Mouse (Mus musculus) spleen, adult 2 months (tissue): Measurements from ENCODE around the gene 9330182O14Rik.

ENCODE experiments used
- CTCF ChIP-seq: fragments of 200-500 bp; IDR thresholded peaks from 2 replicates; pipeline ENCODE4 v1.5.1; 2011; ENCODE audit warnings: mild to moderate bottlenecking, inconsistent platforms; ENCODE audit not compliant: insufficient read depth, insufficient read length, insufficient replicate concordance; ENCODE audit errors: extremely low read depth
- POLR2A ChIP-seq: fragments of 200-500 bp; IDR thresholded peaks from 2 replicates; pipeline ENCODE4 v1.6.1; 2011; ENCODE audit warnings: low read depth, low read length, inconsistent platforms

DNA sequence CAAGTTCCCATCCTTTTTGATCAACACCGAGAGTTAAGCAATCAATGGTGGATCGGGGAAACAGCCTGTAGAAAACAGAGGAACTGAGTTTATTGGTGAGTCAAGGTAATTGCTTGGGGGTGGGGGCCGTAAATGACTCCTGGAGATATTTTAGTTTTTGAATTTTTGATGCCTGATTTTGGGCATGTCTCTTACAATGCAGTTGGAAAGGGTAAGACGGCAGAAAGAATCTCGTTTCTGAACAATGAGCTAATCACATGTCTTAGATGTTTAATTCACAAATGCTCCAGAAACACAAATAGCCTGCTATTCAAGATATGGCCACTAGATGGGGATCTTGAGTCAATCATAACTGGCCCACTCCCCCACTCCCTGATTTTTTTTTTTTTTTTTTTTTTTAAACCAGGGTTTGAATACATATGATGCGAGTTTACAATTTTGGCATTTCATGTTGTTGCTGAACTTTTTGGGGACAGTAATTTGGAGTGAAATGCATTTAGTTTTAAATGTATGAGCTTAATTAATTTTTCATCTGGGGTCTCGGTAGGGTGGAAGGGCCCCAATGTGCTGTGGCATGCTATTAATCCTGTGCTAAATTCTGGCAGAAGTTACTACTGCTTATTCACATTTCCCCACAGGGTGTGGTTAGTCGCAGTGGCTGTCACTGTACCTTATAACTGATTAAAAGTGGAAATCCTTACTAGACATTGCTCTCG lies 32.6 kb downstream of the 9330182O14Rik start:
- TF ChIP-seq POLR2A = no peak
- TF ChIP-seq CTCF = no peak
